Mouse (Mus musculus) liver, embryonic 14.5 days (tissue): ENCODE results near the gene Cacng1.

Source experiments
- CTCF ChIP-seq: IDR thresholded peaks from 2 replicates; pipeline ENCODE4 v1.5.1; 2016; ENCODE audit warnings: antibody characterized with exemption, low read depth, control low read depth
- EP300 ChIP-seq: IDR thresholded peaks from 2 replicates; pipeline ENCODE4 v1.6.1; 2016; ENCODE audit warnings: antibody characterized with exemption, low read depth

- TF ChIP-seq CTCF: no peak
- no peak for TF ChIP-seq EP300
Measured at GRCm38 (mm10) chr11:107728073-107728863, 11.9 kb upstream of the Cacng1 start.
